Mouse (Mus musculus) stomach, postnatal 0 days (tissue): ENCODE measurements around the gene Gm3233.
"Not testable (repeated sequence)": the region's sequence is repeated elsewhere in the genome, so short reads cannot be mapped to it uniquely, and the experiment has no call there.

Experiments used
- CTCF ChIP-seq: IDR thresholded peaks from 2 replicates; pipeline ENCODE4 v1.5.1; 2016; ENCODE audit warnings: antibody characterized with exemption, low read depth, mild to moderate bottlenecking, moderate library complexity
- EP300 ChIP-seq: optimal IDR thresholded peaks from 2 replicates; pipeline ENCODE3; 2016; ENCODE audit warnings: antibody characterized with exemption

DNA sequence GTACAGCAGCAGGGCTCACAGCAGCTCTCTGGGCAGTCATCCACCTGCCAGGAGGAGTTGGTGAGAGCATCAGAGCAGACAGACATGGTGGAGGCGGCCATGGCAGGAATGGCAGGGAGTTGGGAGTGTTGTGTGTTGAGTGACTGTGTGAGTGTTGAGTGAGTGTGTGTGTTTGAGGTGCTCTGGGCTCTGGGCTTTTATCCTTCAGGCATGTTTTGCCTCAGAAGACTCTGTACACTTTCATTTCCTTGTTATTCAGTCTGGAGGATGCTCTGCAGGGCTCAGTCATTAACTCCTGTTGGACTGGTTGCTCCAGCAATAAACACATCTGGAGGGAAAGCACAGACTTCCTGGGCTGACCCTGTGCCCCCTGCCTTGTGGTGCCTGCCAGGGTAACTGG, at the start of gene Gm3233:
- TF ChIP-seq EP300, CTCF: not testable (repeated sequence)
